Mouse (Mus musculus): ENCODE measurements around the gene Nudt1. TPM values are rescaled to one million over a fixed set of nuclear protein-coding genes. Genes with fewer than 3 reads are reported as not detected.

Gene Nudt1
- total RNA-seq, 2 experiments from 2014 or later: 4.9 to 8.2 TPM

DNA sequence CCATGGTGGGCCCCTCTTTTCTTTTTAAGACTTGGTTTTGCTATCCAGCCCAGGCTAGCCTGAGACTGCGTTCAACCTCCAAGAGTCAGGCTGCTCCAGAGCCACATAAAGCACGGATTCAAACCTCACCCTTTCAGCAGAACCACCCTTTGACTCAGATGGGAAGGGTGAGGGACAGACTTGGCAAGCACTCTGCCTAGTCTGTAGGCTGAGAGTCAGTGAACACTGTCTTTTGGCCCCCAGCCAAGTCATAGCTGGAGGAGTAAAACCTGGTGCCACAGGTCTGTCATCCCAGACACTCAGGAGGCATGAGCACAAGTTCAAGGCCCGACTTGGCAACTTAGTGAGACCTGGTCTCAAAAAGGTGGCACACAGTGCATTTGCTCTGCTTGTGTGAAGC lies 4.7 kb upstream of the Nudt1 start:
- TF ChIP-seq CTCF (IDR thresholded peaks at IDR 0.05): no peak
- intact Hi-C loops (cut with DNase I): no loop called here
- H3K4me3 ChIP-seq: no peak overlapping the region
- no peak overlapping the region for H3K27ac ChIP-seq
- no peak for DNase-seq

DNA sequence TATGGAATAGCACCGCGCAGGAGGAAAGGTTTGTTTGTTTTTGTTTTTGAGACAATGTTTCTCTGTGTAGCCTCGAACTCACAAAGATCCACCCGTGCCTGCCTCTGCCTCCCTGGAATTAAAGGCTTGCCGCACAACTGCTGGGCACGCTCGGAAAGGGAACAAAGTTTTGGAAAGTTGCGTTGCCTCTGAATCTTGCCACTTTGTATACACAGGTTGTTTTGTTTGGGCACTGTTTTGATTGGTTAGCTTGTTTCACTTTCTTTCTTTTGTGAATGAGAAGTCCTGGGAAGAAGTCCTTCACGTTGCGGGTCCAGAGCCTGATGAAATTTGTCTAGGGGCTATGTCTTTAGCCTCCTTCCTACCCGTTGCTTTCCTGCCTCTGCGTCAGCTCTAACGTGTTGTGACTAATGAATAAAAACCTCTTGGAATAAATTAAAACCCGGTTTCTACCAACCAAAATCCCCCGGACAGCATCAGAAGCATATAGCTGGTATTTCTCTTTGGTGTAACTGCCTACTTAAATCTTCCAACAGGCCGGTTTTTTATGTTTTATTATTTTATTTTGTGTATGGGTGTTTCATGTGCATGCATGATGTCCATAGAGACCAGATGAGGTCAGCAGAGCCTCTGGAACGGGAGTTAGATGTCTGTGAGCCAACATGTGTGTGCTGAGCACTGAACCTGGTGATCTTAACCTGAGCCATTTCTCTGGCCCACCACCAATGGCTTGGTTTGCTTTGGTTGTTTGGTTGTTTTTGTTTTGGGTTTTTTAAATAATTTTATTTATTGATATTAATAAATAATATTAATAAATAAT lies 510 bp downstream of the Nudt1 start:
- Histone ChIP-seq H3K27ac (peak overlapping the region; percentile 94), H3K4me3 (peak overlapping the region; percentile 96)
- intact Hi-C loops (cut with DNase I): no loop called here
- TF ChIP-seq CTCF (IDR thresholded peaks at IDR 0.05): no peak
- DNase-seq: no peak

DNA sequence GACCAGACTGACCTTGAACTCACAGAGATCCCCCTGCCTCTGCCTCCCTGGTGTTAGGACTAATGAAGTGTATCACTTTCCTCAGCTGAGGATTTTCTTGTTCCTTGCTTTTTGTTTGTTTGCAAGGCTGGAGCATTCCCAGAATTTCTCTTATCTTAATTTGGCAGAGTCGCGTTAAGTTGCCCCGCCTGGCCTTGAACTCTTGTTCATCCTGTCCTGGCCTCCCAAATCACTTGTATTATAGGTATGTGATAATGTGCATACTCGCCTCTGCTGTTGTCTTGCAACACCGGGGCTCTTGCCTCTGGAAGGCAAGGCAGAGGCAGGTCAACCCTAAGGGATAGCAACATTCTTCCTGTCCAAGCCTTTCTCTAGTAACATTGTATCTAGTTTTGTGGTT lies 2.6 kb downstream of the Nudt1 start:
- intact Hi-C loops (cut with DNase I): no loop called here
- Histone ChIP-seq H3K27ac (no peak overlapping the region), H3K4me3 (no peak overlapping the region)
- TF ChIP-seq CTCF (IDR thresholded peaks at IDR 0.05): no peak
- DNase-seq: no peak

DNA sequence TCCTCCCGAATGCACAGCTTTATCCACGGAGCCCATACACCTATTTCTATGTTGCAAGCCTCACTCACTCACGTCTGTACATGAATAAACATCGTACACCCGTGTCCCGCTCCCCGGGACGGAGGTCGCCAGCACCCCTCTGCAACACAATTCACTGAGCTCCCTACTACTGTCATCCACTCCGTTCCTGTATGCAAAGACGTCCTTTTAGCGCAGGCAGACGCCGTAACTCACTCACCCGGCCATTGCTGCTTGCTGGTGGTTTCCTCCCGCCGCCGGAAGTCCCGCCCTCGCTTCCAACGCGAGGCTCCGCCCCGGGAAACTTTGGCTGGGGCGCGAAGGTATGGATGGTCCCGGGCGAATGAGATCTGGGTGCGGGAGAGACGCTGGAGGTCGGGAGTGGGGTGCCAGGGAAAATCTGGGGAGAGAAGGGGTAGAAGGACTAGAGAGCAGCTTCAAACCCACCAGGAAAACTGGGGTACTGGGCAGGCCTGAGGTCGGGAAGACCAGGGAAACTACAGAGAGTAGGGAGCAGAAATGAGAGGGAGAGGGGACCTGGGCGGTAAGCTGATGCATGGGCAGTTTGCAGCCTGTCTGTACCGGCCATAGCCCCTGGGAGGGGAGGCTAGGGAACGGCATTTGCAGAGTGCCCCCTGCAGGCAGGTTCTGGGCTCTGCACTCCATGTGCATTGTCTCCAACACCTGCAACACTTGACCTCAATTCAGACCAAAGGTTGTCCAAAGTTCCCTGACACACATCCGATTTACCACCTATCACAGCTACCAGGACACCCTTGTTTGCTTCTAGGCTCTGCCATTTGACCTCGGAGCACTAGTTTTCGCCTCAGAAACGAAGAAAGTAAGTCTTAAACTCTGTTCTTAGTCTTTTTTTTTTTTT lies 10.4 kb downstream of the Nudt1 start, which contains the start of gene Mrm2:
TSS of gene Mrm2 (minus strand) at position 284 of the 898 bp plus-strand sequence.
- peak; percentile 89 for DNase-seq
- peak within 1 kb of the TSS; percentile 89 for H3K27ac ChIP-seq
- TF ChIP-seq CTCF (IDR thresholded peaks at IDR 0.05): peak; percentile 93
- peak within 1 kb of the TSS; percentile 87 for H3K4me3 ChIP-seq
- intact Hi-C loops (cut with DNase I): loop anchor here (5.0 kb wide), 1 partner anchor 55 kb away; the partner anchor contains the start of gene Snx8

DNA sequence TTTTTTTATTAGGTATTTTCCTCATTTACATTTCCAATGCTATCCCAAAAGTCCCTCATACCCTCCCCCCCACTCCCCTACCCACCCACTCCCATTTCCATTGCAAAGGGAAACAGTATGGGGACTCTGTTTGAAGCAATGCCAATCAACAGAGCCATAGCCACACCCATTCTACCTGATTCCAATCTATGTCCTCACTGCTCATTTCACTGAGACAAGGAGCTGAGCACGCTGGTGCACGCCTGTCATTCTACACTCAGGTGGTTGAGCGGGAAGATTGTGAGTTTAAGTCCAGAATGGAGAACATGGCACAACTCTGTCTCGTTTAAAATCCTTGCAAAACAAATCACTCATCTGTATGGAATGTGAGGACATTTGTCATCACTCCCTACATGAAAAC lies 11.1 kb downstream of the Nudt1 start:
- intact Hi-C loops (cut with DNase I): loop anchor here (5.0 kb wide), 1 partner anchor 55 kb away; the partner anchor contains the start of gene Snx8
- DNase-seq: no peak
- H3K4me3 ChIP-seq: no peak overlapping the region
- TF ChIP-seq CTCF (IDR thresholded peaks at IDR 0.05): no peak
- H3K27ac ChIP-seq: no peak overlapping the region

DNA sequence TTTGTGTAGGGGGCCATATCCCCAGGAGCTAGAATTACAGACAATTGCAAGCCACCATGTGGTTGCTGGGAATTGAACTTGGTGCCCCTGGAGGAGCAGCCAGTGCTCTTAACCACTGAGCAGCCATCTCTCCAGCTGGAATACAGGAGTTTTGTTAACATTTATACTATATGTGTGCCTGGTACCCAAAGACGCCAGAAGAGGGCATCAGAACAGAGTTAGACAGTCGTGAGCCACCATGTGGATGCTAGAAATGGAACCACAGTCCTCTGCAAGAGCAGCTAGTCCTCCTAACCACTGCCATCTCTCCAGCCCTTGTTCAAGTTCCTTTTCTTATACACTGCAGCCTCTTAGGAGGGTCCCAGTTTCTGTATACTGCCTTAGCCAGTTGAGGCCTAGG lies 12.2 kb downstream of the Nudt1 start:
- no peak overlapping the region for H3K27ac ChIP-seq
- TF ChIP-seq CTCF (IDR thresholded peaks at IDR 0.05): peak; percentile 20; the same call in 1 of the 2 replicates
- intact Hi-C loops (cut with DNase I): loop anchor here (5.0 kb wide), 1 partner anchor 54 kb away; the partner anchor contains the start of gene Snx8

DNA sequence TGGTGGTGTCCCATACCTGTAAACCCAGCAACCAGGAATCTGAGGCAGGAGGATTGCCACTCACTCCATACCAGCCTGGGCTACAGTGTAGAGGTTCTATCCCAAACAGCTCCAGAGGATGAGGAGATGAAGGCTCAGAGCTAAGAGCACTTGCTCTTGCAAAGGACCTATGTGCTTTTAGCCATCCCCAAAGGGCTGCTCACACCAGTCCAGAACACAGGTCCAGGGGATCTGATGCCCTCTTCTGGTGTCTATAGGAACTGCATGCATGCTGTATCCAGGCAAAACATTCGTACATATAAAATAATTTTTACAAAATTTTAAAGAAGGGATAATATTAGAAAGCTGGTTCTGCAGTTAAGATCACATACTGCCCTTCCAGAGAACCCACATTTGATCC lies 15.2 kb downstream of the Nudt1 start:
- peak; percentile 89 for TF ChIP-seq CTCF (IDR thresholded peaks at IDR 0.05)
- H3K4me3 ChIP-seq: no peak overlapping the region
- peak; percentile 43 for DNase-seq
- H3K27ac ChIP-seq: no peak overlapping the region
- intact Hi-C loops (cut with DNase I): loop anchor here (5.0 kb wide), 1 partner anchor 499 kb away; no protein-coding TSS in a partner anchor

More for the DNA sequence above, 12.2 kb downstream of the Nudt1 start:
- H3K4me3 ChIP-seq: no peak overlapping the region
- no peak for DNase-seq

DNA sequence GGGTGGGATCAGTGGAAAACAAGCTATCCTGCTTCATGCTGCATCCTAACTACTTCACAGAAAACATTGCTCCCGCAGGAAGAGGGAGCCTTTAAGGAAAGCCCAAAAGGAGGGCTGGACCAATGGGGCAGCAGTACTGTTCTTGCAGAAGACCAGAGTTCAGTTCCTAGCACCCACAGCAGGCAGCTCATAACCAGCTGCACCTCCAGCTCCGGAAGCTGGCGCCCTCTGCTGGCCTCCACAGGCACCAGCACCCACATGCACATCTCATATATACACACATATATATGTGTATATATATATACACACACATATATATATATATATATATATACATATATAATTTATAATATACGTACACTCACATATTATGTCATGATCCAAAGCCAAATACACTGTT lies 17.3 kb downstream of the Nudt1 start:
- H3K4me3 ChIP-seq: no peak overlapping the region
- intact Hi-C loops (cut with DNase I): loop anchor here (5.0 kb wide), 1 partner anchor 501 kb away; no protein-coding TSS in a partner anchor
- no peak for DNase-seq
- TF ChIP-seq CTCF (IDR thresholded peaks at IDR 0.05): peak; percentile 22
- no peak overlapping the region for H3K27ac ChIP-seq

DNA sequence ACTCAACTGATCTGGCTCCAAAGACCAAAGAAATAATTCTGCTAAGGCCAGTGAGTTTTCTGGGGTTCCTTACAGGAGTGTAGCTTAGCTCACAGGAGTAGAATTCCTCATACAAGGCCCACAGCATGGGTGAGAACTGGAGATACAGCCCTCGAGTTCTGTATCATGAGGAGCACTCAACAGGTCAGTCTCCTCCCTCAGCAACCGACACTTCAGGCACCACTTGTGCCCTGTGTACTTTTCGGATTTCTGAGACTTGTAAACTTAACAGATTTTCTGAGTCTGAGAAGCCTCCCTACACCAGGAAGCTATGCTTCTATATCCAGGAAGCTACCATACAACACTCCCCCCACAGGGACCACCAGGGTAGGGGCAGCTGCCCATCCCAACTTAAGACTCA lies 18.4 kb downstream of the Nudt1 start:
- no peak overlapping the region for H3K4me3 ChIP-seq
- intact Hi-C loops (cut with DNase I): loop anchor here (5.0 kb wide), 1 partner anchor 503 kb away; no protein-coding TSS in a partner anchor
- no peak overlapping the region for H3K27ac ChIP-seq
- DNase-seq: no peak
- TF ChIP-seq CTCF (IDR thresholded peaks at IDR 0.05): no peak

DNA sequence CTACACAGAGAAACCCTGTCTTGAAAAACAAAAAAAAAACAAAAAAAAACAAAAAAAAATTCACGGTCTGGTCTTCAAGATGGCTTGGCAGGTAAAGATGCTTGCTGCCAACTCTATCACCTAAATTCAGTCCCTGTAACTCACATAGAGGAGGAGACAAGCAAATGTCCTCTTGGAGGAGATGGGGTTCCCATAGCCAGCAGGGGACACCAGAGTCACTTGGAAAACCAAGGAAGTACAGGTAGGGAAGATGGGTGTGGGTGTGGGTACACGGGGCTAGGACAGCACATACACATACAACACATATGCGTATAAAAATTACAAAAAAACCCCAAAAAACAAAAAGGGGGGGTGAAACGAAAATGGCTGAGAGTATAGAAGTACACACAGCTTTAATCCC lies 21.4 kb downstream of the Nudt1 start:
- Histone ChIP-seq H3K4me3 (no peak overlapping the region), H3K27ac (no peak overlapping the region)
- peak; percentile 22 for TF ChIP-seq CTCF (IDR thresholded peaks at IDR 0.05)
- DNase-seq: no peak
- intact Hi-C loops (cut with DNase I): no loop called here

DNA sequence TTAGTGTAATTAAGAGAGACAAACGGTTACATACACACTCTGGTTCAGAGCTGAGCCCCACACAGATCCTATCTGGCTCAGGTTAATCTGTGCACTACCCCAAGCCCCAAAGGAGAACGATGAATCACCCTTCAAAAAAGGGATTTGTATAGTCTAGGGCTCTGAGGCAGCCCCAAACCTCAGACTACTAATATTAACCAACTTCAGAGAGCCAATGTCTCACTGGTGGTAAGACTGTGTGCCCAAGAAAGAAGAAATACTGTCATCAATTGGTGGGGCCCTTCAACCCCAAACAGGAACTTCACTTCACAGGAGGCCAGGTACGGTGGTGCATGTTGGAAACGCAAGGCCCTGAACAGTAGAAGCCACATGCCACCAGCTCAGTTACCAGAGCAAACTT lies 23.8 kb downstream of the Nudt1 start:
- TF ChIP-seq CTCF (IDR thresholded peaks at IDR 0.05): no peak
- intact Hi-C loops (cut with DNase I): no loop called here
- DNase-seq: no peak
- Histone ChIP-seq H3K4me3 (no peak overlapping the region), H3K27ac (no peak overlapping the region)

DNA sequence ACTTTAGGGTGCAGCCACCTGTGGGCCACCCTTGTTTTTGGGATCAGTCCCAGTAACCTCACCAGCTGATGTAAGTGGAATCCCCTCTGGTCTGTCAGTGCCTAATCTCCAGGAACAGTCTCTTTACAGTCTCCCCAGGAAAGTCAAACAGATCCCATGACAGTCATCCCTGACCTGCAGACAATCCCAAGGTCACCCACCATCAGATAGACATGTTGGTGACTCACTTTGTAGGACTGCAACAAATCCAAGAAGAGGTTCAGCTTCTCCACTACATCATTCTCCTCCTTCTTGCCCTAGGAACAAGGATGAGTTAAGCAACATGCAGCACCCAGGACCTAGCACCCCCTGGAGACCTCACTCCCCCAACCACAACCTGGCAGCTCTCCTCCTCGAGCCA lies 24.6 kb downstream of the Nudt1 start:
- intact Hi-C loops (cut with DNase I): no loop called here
- no peak for TF ChIP-seq CTCF (IDR thresholded peaks at IDR 0.05)
- H3K27ac ChIP-seq: no peak overlapping the region
- no peak overlapping the region for H3K4me3 ChIP-seq
- no peak for DNase-seq

DNA sequence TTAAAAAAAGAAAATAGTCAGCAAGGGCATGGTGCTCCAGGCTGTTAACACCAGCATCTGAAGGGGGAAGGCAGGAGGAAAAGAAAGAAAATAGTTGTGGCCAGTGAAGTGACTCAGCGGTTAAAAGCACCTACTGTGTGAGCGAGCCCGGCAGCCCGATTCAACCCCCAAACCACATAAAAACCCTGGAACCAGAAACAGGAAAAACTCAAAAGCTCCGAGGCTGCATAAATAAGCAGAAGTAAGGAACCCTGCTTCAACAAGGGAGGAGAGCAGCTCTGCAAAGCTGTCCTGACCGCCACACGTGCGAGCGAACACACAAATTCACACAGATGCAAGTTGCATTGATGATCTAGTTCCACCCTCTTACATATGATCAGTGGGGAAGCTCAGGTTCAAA lies 28.4 kb downstream of the Nudt1 start:
- no peak overlapping the region for H3K27ac ChIP-seq
- DNase-seq: no peak
- intact Hi-C loops (cut with DNase I): no loop called here
- H3K4me3 ChIP-seq: no peak overlapping the region
- no peak for TF ChIP-seq CTCF (IDR thresholded peaks at IDR 0.05)
